Mouse (Mus musculus): ENCODE results near the gene Zscan4b. TPM values are rescaled to one million over a fixed set of nuclear protein-coding genes. Genes with fewer than 3 reads are reported as not detected.
"Not testable (repeated sequence)": the region's sequence is repeated elsewhere in the genome, so short reads cannot be mapped to it uniquely, and the experiment has no call there.

Gene Zscan4b
- total RNA-seq (2014; rRNA removed) (not detected in 2 replicates), polyA plus RNA-seq (2015; fragmentation: Nextera tagmentation; extraction: Ambion mirVana) (not detected in 2 replicates)

GRCm38 (mm10) chr7:10904950-10905349 lies at the start of gene Zscan4b:
TSS of gene Zscan4b (minus strand) at chr7:10905050.
- WGBS: 96% methylated on average over 1 of the region's 1 CpGs
- not testable (repeated sequence) for H3K4me3 ChIP-seq (ENCODE audit: low read length); H3K4me1 ChIP-seq (ENCODE audit: insufficient read depth, low read length); H3K4me2 ChIP-seq (ENCODE audit: low read depth, low read length); DNase-seq (ENCODE audit: low spot score); H3K9me3 ChIP-seq (ENCODE audit: low read length); H3K27me3 ChIP-seq (ENCODE audit: insufficient read depth, low read length); H3K9ac ChIP-seq (replicated peaks; ENCODE audit: low read length); ATAC-seq; H3K27ac ChIP-seq; H3K36me3 ChIP-seq (ENCODE audit: insufficient read depth, low read length)

Other genes starting within 250 kb of the Zscan4b start
- gene Nlrp4b, start 217.3 kb downstream of the Zscan4b start, total RNA-seq (2014; rRNA removed): not detected in 2 replicates
- not detected in 2 replicates for gene Nlrp4b, start 217.3 kb downstream of the Zscan4b start, polyA plus RNA-seq (2015; fragmentation: Nextera tagmentation; extraction: Ambion mirVana)
- not detected in 2 replicates for gene Vmn1r71, start 150.7 kb downstream of the Zscan4b start, total RNA-seq (2014; rRNA removed)
- gene Vmn1r71, start 150.7 kb downstream of the Zscan4b start, polyA plus RNA-seq (2015; fragmentation: Nextera tagmentation; extraction: Ambion mirVana): not detected in 2 replicates
- gene Zscan4c, start 100.7 kb upstream of the Zscan4b start, total RNA-seq (2014; rRNA removed): not detected in 2 replicates
- gene Zscan4c, start 100.7 kb upstream of the Zscan4b start, polyA plus RNA-seq (2015; fragmentation: Nextera tagmentation; extraction: Ambion mirVana): not detected in 2 replicates
- not detected in 2 replicates for gene Zscan4-ps1, start 164.6 kb upstream of the Zscan4b start, total RNA-seq (2014; rRNA removed)
- gene Zscan4-ps1, start 164.6 kb upstream of the Zscan4b start, polyA plus RNA-seq (2015; fragmentation: Nextera tagmentation; extraction: Ambion mirVana): not detected in 2 replicates